Mouse (Mus musculus) G1E (cell line): Measurements from ENCODE around the gene Plekhh2.

ENCODE experiments used
- CTCF ChIP-seq: IDR thresholded peaks from 2 replicates; pipeline ENCODE4 v1.5.1; 2012; ENCODE audit warnings: low read depth, low read length, inconsistent platforms, mixed read lengths
- GATA1 ChIP-seq: IDR thresholded peaks from 2 replicates; pipeline ENCODE4 v1.6.1; 2012; ENCODE audit warnings: borderline replicate concordance, low read length, inconsistent platforms, mixed read lengths
- POLR2AphosphoS5 ChIP-seq: IDR thresholded peaks from 2 replicates; pipeline ENCODE4 v1.6.1; 2012; ENCODE audit warnings: low read depth, low read length, inconsistent platforms; ENCODE audit not compliant: insufficient replicate concordance

DNA sequence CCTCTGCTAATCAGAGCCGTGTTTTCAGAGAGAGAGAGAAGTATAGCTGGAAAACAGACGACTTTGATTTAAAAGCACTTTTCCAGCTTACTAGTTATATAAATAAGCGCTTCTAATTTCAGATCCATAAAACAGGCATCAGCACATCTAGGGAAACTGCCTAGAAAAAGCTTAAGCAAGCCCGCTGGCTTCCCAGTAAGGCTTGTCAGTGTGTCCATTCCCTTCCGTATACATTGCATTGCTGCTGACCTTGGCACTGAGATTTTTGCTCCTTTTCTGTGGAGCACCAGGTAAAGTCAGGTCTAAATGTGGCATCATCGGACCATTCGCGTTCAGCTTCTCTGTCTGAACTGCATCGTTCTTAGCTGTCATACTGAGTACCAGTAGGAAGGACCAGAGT, 130.6 kb downstream of the Plekhh2 start:
- TF ChIP-seq GATA1 (no peak), CTCF (no peak), POLR2AphosphoS5 (no peak)
